Mouse (Mus musculus): ENCODE data around the gene Cd80.
A peak's percentile ranks its signal among the peaks of the same experiment; 100 is the strongest.

Cd80 gene

DNA sequence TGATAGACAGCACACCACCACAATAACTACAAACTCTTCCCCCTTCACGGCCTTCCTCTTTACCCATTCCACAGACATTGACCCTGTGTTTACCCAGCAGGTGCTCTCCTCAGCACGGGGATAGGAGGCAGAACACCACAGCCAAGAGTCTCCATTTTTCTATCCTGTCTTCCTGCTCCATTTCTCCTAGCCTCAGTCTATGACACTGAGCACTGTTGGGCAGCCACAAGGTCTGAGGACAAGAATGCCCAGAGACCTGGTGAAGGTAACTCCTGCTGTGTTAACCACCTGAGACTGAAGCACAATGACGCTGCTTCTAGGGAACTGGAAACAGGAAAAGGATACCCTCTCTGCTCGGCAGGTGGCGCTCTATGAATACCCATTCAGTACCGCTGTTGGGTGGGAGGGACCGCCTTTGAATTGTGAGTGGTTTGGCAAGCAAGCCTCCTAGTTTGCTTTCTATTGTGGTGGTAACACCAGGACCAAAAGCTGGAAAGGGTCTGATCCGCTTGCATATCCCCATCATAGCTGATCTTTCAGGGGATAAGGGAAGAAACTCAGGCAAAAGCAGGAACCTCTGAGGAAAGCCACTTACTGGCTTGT, 81.3 kb downstream of the Cd80 start:
- peak; percentile 70 to 75 for DNase-seq

DNA sequence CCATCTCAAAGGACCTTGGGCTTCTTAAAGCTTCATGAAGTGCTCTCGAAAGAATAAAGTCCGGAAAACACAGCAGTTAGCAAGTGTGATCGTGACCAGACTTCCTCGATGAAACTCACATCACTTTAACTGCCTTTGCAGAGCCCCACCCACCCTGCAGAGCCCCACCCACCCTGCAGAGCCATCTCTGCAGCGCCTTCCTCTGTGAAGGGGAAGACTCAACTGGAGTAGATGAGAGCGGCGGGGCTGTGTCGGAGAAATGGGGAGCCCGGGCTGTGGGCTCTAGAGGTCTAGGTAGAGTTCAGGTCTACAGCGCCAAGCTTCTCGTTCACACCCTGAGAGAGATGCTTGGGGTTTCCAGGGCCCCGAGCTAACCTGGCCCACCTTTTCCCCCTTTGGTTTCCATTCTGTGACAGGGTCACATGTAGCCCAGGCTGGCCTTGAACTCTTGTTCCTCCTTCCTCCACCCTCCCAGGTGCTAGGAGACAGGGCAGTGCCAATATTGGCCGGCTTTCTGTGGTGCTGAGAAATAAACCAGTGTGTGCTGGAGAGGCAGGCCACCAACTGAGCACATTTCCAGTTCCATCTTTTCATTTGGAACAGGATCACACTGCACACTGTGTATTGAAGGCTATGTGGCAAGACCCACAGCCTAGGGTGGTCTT, 83.5 kb downstream of the Cd80 start:
- no peak for DNase-seq

All from thymus, postnatal 36 days (tissue).